Mouse (Mus musculus): ENCODE results near the gene Col5a1. TPM values are rescaled to one million over a fixed set of nuclear protein-coding genes. Genes with fewer than 3 reads are reported as not detected.

Gene Col5a1
- polyA plus RNA-seq, 1 experiment from 2014 or later: 38.8 TPM

DNA sequence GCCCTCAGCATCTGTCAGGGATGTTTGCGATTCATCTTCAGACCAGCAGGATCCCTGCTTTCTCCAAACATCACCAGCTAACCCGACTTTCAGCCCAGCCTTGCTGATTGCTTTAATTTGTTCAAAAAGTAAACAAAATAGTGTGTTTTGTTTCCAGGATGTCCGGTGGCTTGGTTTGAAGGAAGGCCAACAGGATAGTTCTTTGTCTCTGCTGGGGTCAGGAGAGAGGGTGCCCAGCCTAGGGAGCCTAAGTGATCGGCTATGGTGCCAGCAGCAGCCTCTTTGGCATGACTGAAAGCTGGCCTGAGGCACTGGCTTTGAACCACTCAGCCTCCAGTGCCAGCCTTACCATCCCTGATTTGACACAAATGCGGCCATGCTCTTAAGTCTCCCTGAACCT lies 11.0 kb upstream of the Col5a1 start:
- Histone ChIP-seq H3K4me1 (ENCODE audit: control insufficient read depth, insufficient read depth, low read length) (peaks cover 19% of the 10 kb centered on the region), H3K4me2 (no peak overlapping the region), H3K4me3 (ENCODE audit: low read depth, low read length) (no peak overlapping the region), H3K27me3 (ENCODE audit: control insufficient read depth, insufficient read depth, low read length) (no peaks in the 10 kb centered on the region), H3K9ac (ENCODE audit: low read depth, low read length) (no peak overlapping the region), H3K27ac (ENCODE audit: low read depth, low read length) (no peak overlapping the region), H3K36me3 (ENCODE audit: control insufficient read depth, insufficient read depth, low read length) (no peaks in the 10 kb centered on the region), H3K9me3 (replicated peaks; ENCODE audit: control insufficient read depth, low read length) (no peaks in the 10 kb centered on the region)
- ATAC-seq (replicated peaks; ENCODE audit: insufficient number of reproducible peaks, low FRiP score, low TSS enrichment): no peak
- WGBS (ENCODE audit: insufficient replicate concordance): 65% methylated on average over 5 of the region's 5 CpGs

DNA sequence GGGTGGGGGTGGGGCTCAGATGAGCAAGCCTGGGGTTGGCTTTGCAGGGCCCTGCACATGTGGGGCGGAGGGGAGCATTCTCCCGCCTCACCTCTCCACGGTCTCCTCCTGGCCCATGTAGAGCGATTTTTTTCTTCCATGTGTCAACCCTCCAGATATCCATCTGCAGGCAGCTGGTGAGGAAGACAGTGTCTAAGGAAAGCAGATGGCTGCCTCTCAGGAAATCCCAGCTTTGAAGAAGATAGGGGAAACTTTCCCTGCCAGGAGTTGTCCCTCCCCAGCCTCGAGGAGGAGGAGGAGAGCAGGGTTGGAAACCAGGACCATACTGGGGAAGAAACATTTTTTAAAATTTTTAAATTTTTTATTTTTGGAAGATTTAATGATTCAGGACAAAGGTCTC lies 10.4 kb upstream of the Col5a1 start:
- Histone ChIP-seq H3K4me3 (ENCODE audit: low read depth, low read length) (no peak overlapping the region), H3K27ac (ENCODE audit: low read depth, low read length) (no peak overlapping the region), H3K4me1 (ENCODE audit: control insufficient read depth, insufficient read depth, low read length) (peaks cover 16% of the 10 kb centered on the region), H3K9ac (ENCODE audit: low read depth, low read length) (no peak overlapping the region), H3K27me3 (ENCODE audit: control insufficient read depth, insufficient read depth, low read length) (no peaks in the 10 kb centered on the region), H3K36me3 (ENCODE audit: control insufficient read depth, insufficient read depth, low read length) (no peaks in the 10 kb centered on the region), H3K9me3 (replicated peaks; ENCODE audit: control insufficient read depth, low read length) (no peaks in the 10 kb centered on the region), H3K4me2 (no peak overlapping the region)
- WGBS (ENCODE audit: insufficient replicate concordance): 43% methylated on average over 5 of the region's 5 CpGs
- ATAC-seq (replicated peaks; ENCODE audit: insufficient number of reproducible peaks, low FRiP score, low TSS enrichment): no peak

DNA sequence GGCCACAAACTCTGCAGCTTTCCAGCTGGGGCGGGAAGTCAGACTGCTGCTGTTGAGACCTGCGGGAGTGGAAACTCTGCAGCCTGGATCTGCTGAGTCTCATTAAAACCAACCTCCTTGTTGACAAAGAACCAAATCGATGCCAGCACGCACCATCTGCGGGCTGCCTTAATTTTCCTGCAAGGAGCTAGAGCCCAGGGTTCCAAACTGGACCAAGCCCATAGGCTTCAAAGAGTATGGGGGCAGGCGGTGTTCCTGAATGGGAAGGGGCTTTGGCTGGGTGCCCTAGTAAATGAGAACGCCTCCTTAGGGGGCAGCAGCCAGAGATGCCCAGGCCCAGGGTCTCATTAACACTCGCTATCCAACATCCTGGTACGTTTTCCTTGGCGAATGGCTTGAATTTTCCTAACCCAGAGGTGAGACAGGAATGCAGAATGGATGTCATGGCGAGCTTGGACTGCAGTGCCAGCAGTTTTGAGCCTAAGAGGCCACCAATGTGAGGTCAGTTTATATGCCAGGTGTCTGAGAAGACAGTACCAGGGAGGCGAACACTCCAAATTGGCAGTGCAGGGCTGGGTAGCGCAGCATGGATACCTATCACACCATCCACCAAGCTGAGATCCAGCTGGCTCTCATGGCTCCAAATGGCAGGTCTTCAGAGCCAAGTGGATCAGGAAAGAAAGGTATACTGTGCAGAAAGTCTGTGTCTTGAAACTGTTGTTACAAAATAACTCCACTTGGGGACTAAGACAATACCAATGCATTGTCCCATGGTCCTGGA lies 9.3 kb upstream of the Col5a1 start:
- Histone ChIP-seq H3K27me3 (ENCODE audit: control insufficient read depth, insufficient read depth, low read length) (no peaks in the 10 kb centered on the region), H3K36me3 (ENCODE audit: control insufficient read depth, insufficient read depth, low read length) (no peaks in the 10 kb centered on the region), H3K4me3 (ENCODE audit: low read depth, low read length) (no peak overlapping the region), H3K9me3 (replicated peaks; ENCODE audit: control insufficient read depth, low read length) (no peaks in the 10 kb centered on the region), H3K4me1 (ENCODE audit: control insufficient read depth, insufficient read depth, low read length) (peaks cover 11% of the 10 kb centered on the region), H3K9ac (ENCODE audit: low read depth, low read length) (no peak overlapping the region), H3K27ac (ENCODE audit: low read depth, low read length) (no peak overlapping the region), H3K4me2 (no peak overlapping the region)
- WGBS (ENCODE audit: insufficient replicate concordance): 77% methylated on average over 13 of the region's 13 CpGs
- ATAC-seq (replicated peaks; ENCODE audit: insufficient number of reproducible peaks, low FRiP score, low TSS enrichment): no peak

DNA sequence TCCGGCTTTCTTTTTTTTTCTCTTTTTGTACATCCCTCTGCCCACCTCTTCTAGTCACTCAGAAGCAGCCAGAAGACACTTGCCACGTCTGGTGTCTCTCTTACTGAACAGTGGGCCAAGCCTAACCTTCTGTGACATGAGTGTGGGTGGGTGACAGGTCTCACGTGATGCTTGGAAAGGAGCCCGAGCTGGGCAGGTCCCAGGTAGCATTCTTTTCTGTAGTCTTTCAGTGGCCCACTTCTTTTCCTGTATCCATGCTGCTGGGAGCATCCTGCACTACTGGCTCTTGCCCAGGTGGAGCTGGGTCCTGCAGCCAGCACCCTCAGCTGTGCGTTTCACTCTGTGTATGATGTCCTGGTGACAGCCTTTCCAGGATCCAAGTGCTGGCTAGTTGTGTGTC lies 8.2 kb upstream of the Col5a1 start:
- Histone ChIP-seq H3K4me1 (ENCODE audit: control insufficient read depth, insufficient read depth, low read length) (0 out of 2 replicates have a peak, but pooled peaks cover 3% of the 10 kb centered on the region), H3K9ac (ENCODE audit: low read depth, low read length) (no peak overlapping the region), H3K36me3 (ENCODE audit: control insufficient read depth, insufficient read depth, low read length) (no peaks in the 10 kb centered on the region), H3K9me3 (replicated peaks; ENCODE audit: control insufficient read depth, low read length) (no peaks in the 10 kb centered on the region), H3K4me2 (no peak overlapping the region), H3K27ac (ENCODE audit: low read depth, low read length) (no peak overlapping the region), H3K4me3 (ENCODE audit: low read depth, low read length) (no peak overlapping the region), H3K27me3 (ENCODE audit: control insufficient read depth, insufficient read depth, low read length) (no peaks in the 10 kb centered on the region; the same call in 1 of the 2 replicates)
- 71% methylated on average over 5 of the region's 5 CpGs for WGBS (ENCODE audit: insufficient replicate concordance)
- no peak for ATAC-seq (replicated peaks; ENCODE audit: insufficient number of reproducible peaks, low FRiP score, low TSS enrichment)

DNA sequence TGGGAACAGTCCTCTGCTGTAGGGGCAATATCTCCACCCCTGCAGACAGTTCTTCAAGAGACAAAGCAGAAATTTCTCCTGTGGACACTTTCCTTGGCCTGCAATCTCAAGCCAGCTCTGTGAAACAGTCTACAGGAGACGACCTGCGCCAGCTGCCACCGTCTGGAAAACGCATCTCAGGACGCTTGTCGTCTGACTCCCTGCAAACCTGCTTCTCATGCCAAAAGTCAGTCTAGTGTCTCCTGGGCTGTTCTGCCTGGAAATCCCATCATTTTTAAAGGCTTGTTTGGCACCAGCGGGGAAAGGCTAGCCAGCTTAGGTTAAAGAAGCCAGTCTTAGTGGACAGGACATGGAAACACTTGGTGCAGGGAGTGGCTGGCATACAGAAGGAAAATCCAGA lies 2.9 kb upstream of the Col5a1 start:
- Histone ChIP-seq H3K36me3 (ENCODE audit: control insufficient read depth, insufficient read depth, low read length) (no peaks in the 10 kb centered on the region), H3K4me2 (no peak overlapping the region), H3K9me3 (replicated peaks; ENCODE audit: control insufficient read depth, low read length) (no peaks in the 10 kb centered on the region), H3K27ac (ENCODE audit: low read depth, low read length) (no peak overlapping the region), H3K27me3 (ENCODE audit: control insufficient read depth, insufficient read depth, low read length) (no peaks in the 10 kb centered on the region; the same call in 1 of the 2 replicates), H3K4me3 (ENCODE audit: low read depth, low read length) (no peak overlapping the region), H3K4me1 (ENCODE audit: control insufficient read depth, insufficient read depth, low read length) (peaks cover 22% of the 10 kb centered on the region), H3K9ac (ENCODE audit: low read depth, low read length) (no peak overlapping the region)
- no peak for ATAC-seq (replicated peaks; ENCODE audit: insufficient number of reproducible peaks, low FRiP score, low TSS enrichment)
- WGBS (ENCODE audit: insufficient replicate concordance): 68% methylated on average over 7 of the region's 7 CpGs

DNA sequence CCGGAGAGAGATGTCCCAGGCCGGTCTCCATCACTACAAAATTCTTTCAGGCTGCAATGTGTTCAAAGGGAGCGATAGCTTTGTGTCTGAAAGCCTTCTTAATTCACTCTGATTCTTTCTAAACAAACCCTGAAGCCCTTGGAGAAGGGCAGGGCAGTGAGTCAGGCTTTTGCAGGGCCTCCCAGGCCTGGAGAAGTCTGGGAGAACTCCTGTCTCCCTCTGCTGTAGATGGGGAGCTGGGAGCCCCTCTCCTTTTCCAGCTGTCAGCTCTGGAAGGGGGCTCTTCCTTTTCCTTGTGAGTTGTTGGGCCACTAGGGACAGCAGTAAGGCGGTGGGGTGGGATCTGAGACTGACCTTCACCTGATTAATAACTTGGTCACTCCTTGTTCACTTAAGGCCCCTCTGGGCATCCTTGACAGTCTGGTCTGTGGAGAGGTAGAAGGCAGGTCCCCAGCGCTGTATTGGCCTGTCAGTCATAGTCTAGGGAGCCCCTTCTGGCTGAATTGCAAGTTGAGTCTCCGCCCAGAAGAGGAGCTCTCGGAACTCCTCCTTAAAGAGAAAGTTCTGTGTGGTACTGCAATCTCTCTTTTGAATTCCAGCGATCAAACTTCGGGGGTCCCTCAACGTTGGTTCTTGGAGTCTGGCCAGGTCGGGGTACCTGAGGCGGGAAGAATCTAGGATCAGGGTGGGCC lies 623 bp upstream of the Col5a1 start:
- H3K36me3 ChIP-seq (ENCODE audit: control insufficient read depth, insufficient read depth, low read length): no peaks in the 10 kb centered on the region
- H3K4me1 ChIP-seq (ENCODE audit: control insufficient read depth, insufficient read depth, low read length): peaks cover 36% of the 10 kb centered on the region
- no peaks in the 10 kb centered on the region; the same call in 1 of the 2 replicates for H3K27me3 ChIP-seq (ENCODE audit: control insufficient read depth, insufficient read depth, low read length)
- H3K9ac ChIP-seq (ENCODE audit: low read depth, low read length): peak overlapping the region; percentile 80
- H3K9me3 ChIP-seq (replicated peaks; ENCODE audit: control insufficient read depth, low read length): no peaks in the 10 kb centered on the region
- peak overlapping the region; percentile 74 for H3K27ac ChIP-seq (ENCODE audit: low read depth, low read length)
- whole genome bisulfite sequencing (ENCODE audit: insufficient replicate concordance): 15% methylated on average over 12 of the region's 12 CpGs
- peak; percentile 67 for ATAC-seq (replicated peaks; ENCODE audit: insufficient number of reproducible peaks, low FRiP score, low TSS enrichment)
- peak overlapping the region; percentile 50 for H3K4me3 ChIP-seq (ENCODE audit: low read depth, low read length)
- H3K4me2 ChIP-seq: peak overlapping the region; percentile 78

DNA sequence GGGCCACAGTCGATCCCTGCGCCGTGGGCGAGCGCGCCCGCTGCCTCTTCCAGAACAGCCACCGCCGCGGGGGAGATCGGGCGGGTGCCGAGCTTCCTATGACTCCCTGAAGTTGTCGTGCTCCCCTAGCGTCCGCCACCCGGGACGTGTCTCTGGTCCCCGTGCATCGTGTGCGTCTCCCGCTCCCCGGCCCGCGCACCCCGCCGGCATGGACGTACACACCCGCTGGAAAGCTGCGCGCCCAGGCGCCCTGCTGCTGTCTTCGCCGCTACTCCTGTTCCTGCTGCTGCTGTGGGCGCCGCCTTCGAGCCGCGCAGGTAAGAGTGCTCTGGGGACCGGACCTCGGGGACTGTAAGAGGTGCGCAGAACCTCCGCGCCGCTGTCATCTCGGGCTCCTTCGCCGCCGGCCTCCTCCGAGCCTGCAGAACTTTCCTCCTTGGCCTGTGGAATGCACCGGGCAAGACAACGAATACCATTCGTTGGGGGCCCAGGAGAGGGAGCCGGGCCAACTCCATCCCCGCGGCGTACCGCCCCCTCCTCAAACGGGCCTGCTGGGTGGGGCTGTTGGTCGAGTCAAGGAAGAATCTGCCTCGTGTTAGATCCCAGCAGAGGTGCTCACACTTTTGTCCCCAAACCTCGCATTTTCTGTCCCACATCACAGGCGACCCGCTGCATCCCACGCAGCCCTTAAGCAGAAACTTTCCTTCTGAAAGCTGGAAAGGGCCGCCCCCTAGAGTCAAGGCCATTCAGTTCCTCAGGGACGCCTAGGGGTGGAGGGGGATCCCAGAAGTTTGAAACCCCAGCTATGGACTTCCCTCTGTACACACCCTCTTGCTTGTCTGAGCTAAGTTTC lies 609 bp downstream of the Col5a1 start:
- peak overlapping the region; percentile 80 for H3K9ac ChIP-seq (ENCODE audit: low read depth, low read length)
- H3K36me3 ChIP-seq (ENCODE audit: control insufficient read depth, insufficient read depth, low read length): no peaks in the 10 kb centered on the region
- WGBS (ENCODE audit: insufficient replicate concordance): under 1% methylated on average over 63 of the region's 67 CpGs
- peaks cover 36% of the 10 kb centered on the region for H3K4me1 ChIP-seq (ENCODE audit: control insufficient read depth, insufficient read depth, low read length)
- peak overlapping the region; percentile 78 for H3K4me2 ChIP-seq
- ATAC-seq (replicated peaks; ENCODE audit: insufficient number of reproducible peaks, low FRiP score, low TSS enrichment): 0 out of 2 replicates have a peak, but pooled peaks have one; percentile 3
- peak overlapping the region; percentile 50 for H3K4me3 ChIP-seq (ENCODE audit: low read depth, low read length)
- H3K27ac ChIP-seq (ENCODE audit: low read depth, low read length): peak overlapping the region; percentile 74
- H3K27me3 ChIP-seq (ENCODE audit: control insufficient read depth, insufficient read depth, low read length): no peaks in the 10 kb centered on the region; the same call in 1 of the 2 replicates
- H3K9me3 ChIP-seq (replicated peaks; ENCODE audit: control insufficient read depth, low read length): no peaks in the 10 kb centered on the region

All from heart, embryonic 11.5 days (tissue).